Mouse (Mus musculus) right cerebral cortex, postnatal 36 days (tissue): ENCODE results near the gene Tm9sf1.

ENCODE experiments used
- DNase-seq, 2 experiments: peaks; one replicate each; pipeline ENCODE4 v3.0.0; 2022; ENCODE audit warnings: low spot score in 2 of 2, mixed read lengths in 1 of 2

Gene Tm9sf1

GRCm38 (mm10) chr14:55590748-55591330 is 52.8 kb downstream of the Tm9sf1 start, which contains the start of gene Psme2:
Gene Psme2, minus strand, starts transcription at chr14:55591113.
- peak; percentile 86 to 93 for DNase-seq

GRCm38 (mm10) chr14:55589771-55590448 is 53.7 kb downstream of the Tm9sf1 start:
- no peak for DNase-seq

- no peak for DNase-seq
Measured at GRCm38 (mm10) chr14:55589271-55589670, 54.3 kb downstream of the Tm9sf1 start.

- no peak for DNase-seq
Measured at GRCm38 (mm10) chr14:55586149-55586548, 57.5 kb downstream of the Tm9sf1 start.
